Mouse (Mus musculus): ENCODE data around the gene Clybl.

Clybl gene

GRCm38 (mm10) chr14:122350766-122351165, 169.3 kb downstream of the Clybl start:
- in situ Hi-C loops (cut with MboI; ENCODE audit: low sequenced_read_pairs): no loop called here

- in situ Hi-C loops (cut with MboI; ENCODE audit: low sequenced_read_pairs): no loop called here
Measured at GRCm38 (mm10) chr14:122357316-122357715, 175.8 kb downstream of the Clybl start.

- in situ Hi-C loops (cut with MboI; ENCODE audit: low sequenced_read_pairs): no loop called here
Measured at GRCm38 (mm10) chr14:122358592-122358991, 177.1 kb downstream of the Clybl start.

- in situ Hi-C loops (cut with MboI; ENCODE audit: low sequenced_read_pairs): no loop called here
Measured at GRCm38 (mm10) chr14:122359136-122359905, 177.8 kb downstream of the Clybl start.

GRCm38 (mm10) chr14:122361807-122362206, 180.3 kb downstream of the Clybl start:
- in situ Hi-C loops (cut with MboI; ENCODE audit: low sequenced_read_pairs): no loop called here

- in situ Hi-C loops (cut with MboI; ENCODE audit: low sequenced_read_pairs): no loop called here
Measured at GRCm38 (mm10) chr14:122363156-122363555, 181.7 kb downstream of the Clybl start.

GRCm38 (mm10) chr14:122364026-122364425, 182.5 kb downstream of the Clybl start:
- in situ Hi-C loops (cut with MboI; ENCODE audit: low sequenced_read_pairs): no loop called here

GRCm38 (mm10) chr14:122367252-122367868, 185.9 kb downstream of the Clybl start:
- in situ Hi-C loops (cut with MboI; ENCODE audit: low sequenced_read_pairs): no loop called here

GRCm38 (mm10) chr14:122367882-122368418, 186.4 kb downstream of the Clybl start:
- in situ Hi-C loops (cut with MboI; ENCODE audit: low sequenced_read_pairs): no loop called here

GRCm38 (mm10) chr14:122368501-122368900, 187.0 kb downstream of the Clybl start:
- in situ Hi-C loops (cut with MboI; ENCODE audit: low sequenced_read_pairs): no loop called here

- in situ Hi-C loops (cut with MboI; ENCODE audit: low sequenced_read_pairs): no loop called here
Measured at GRCm38 (mm10) chr14:122371979-122372378, 190.5 kb downstream of the Clybl start.

GRCm38 (mm10) chr14:122373458-122373857, 192.0 kb downstream of the Clybl start:
- in situ Hi-C loops (cut with MboI; ENCODE audit: low sequenced_read_pairs): no loop called here

GRCm38 (mm10) chr14:122374285-122374997, 192.9 kb downstream of the Clybl start:
- in situ Hi-C loops (cut with MboI; ENCODE audit: low sequenced_read_pairs): no loop called here

GRCm38 (mm10) chr14:122375070-122375811, 193.7 kb downstream of the Clybl start:
- in situ Hi-C loops (cut with MboI; ENCODE audit: low sequenced_read_pairs): no loop called here

GRCm38 (mm10) chr14:122376482-122377143, 195.1 kb downstream of the Clybl start:
- in situ Hi-C loops (cut with MboI; ENCODE audit: low sequenced_read_pairs): no loop called here

- in situ Hi-C loops (cut with MboI; ENCODE audit: low sequenced_read_pairs): no loop called here
Measured at GRCm38 (mm10) chr14:122377681-122378080, 196.2 kb downstream of the Clybl start.

GRCm38 (mm10) chr14:122379076-122379475, 197.6 kb downstream of the Clybl start:
- in situ Hi-C loops (cut with MboI; ENCODE audit: low sequenced_read_pairs): no loop called here

- in situ Hi-C loops (cut with MboI; ENCODE audit: low sequenced_read_pairs): no loop called here
Measured at GRCm38 (mm10) chr14:122379996-122380395, 198.5 kb downstream of the Clybl start.

GRCm38 (mm10) chr14:122380896-122381845, 199.7 kb downstream of the Clybl start:
- in situ Hi-C loops (cut with MboI; ENCODE audit: low sequenced_read_pairs): no loop called here

Measured in CH12F3 (cell line).